Mouse (Mus musculus) layer of hippocampus, postnatal 14 days (tissue): ENCODE results near the gene Zfp628. TPM values are rescaled to one million over a fixed set of nuclear protein-coding genes. Genes with fewer than 3 reads are reported as not detected.

ENCODE experiments used
- DNase-seq, 2 experiments: peaks; one replicate each; pipeline ENCODE4 v3.0.0; 2021 to 2022; ENCODE audit warnings: low spot score in 2 of 2, mixed read lengths in 1 of 2
- total RNA-seq, 2 experiments: library from RNA; stranded (reverse); gene quantifications; 2 replicates each; pipeline ENCODE4 v1.2.3; 2021

Gene Zfp628
- total RNA-seq, 2 experiments from 2014 or later: 11.5 to 14.6 TPM

GRCm38 (mm10) chr7:4917494-4917893, 2.5 kb downstream of the Zfp628 start:
- no peak for DNase-seq

GRCm38 (mm10) chr7:4918681-4919080, 3.7 kb downstream of the Zfp628 start:
- no peak for DNase-seq

- no peak for DNase-seq
These were observed 4.1 kb downstream of the Zfp628 start for GRCm38 (mm10) chr7:4919096-4919495.

- DNase-seq: no peak
These were observed 5.0 kb downstream of the Zfp628 start for GRCm38 (mm10) chr7:4919971-4920370.

- DNase-seq: no peak
These were observed 5.5 kb downstream of the Zfp628 start for GRCm38 (mm10) chr7:4920496-4920895.

- no peak for DNase-seq
These were observed 6.2 kb downstream of the Zfp628 start for GRCm38 (mm10) chr7:4920976-4921823.

- DNase-seq: no peak
These were observed 6.9 kb downstream of the Zfp628 start, which contains the start of gene Nat14 for GRCm38 (mm10) chr7:4921824-4922482. TSS of gene Nat14 (plus strand) at chr7:4922028.

GRCm38 (mm10) chr7:4922508-4922907, 7.5 kb downstream of the Zfp628 start:
- DNase-seq: peak; percentile 89 to 90

GRCm38 (mm10) chr7:4922931-4923565, 8.0 kb downstream of the Zfp628 start:
- DNase-seq: peak; percentile 81 to 90

GRCm38 (mm10) chr7:4923586-4924364, 8.8 kb downstream of the Zfp628 start:
- peak; percentile 60 to 65 for DNase-seq

GRCm38 (mm10) chr7:4924483-4924882, 9.5 kb downstream of the Zfp628 start:
- DNase-seq: no peak

GRCm38 (mm10) chr7:4924891-4925301, 9.9 kb downstream of the Zfp628 start:
- DNase-seq: peak in 1 of 2 experiments; percentile 59

GRCm38 (mm10) chr7:4925441-4926381, 10.7 kb downstream of the Zfp628 start, which contains the start of gene Ssc5d:
TSS of gene Ssc5d (plus strand) at chr7:4925785.
- no peak for DNase-seq

GRCm38 (mm10) chr7:4926849-4927248, 11.8 kb downstream of the Zfp628 start:
- DNase-seq: no peak

- DNase-seq: no peak
These were observed 12.7 kb downstream of the Zfp628 start for GRCm38 (mm10) chr7:4927711-4928110.

GRCm38 (mm10) chr7:4928323-4928722, 13.3 kb downstream of the Zfp628 start:
- no peak for DNase-seq

GRCm38 (mm10) chr7:4933103-4933502, 18.1 kb downstream of the Zfp628 start:
- DNase-seq: no peak

- no peak for DNase-seq
These were observed 19.3 kb downstream of the Zfp628 start for GRCm38 (mm10) chr7:4934160-4934914.

GRCm38 (mm10) chr7:4936832-4937231, 21.8 kb downstream of the Zfp628 start:
- no peak for DNase-seq
